Mouse (Mus musculus): ENCODE results near the gene Cdc42ep4. TPM values are rescaled to one million over a fixed set of nuclear protein-coding genes. Genes with fewer than 3 reads are reported as not detected.

Cdc42ep4 gene
- 2.1 TPM for polyA plus RNA-seq (2014; fragmentation: Illumina TruSeq; extraction: RNeasy Lipid Tissue Mini Kit (QIAGEN cat#74804); ENCODE audit: low read depth, low replicate concordance)

GRCm38 (mm10) chr11:113751484-113752084, at the start of gene Cdc42ep4:
TSS of gene Cdc42ep4 (minus strand) at chr11:113751881.

GRCm38 (mm10) chr11:113709731-113710256, 41.9 kb downstream of the Cdc42ep4 start, which contains the start of gene Cpsf4l:
TSS of gene Cpsf4l (minus strand) at chr11:113710017.

DNA sequence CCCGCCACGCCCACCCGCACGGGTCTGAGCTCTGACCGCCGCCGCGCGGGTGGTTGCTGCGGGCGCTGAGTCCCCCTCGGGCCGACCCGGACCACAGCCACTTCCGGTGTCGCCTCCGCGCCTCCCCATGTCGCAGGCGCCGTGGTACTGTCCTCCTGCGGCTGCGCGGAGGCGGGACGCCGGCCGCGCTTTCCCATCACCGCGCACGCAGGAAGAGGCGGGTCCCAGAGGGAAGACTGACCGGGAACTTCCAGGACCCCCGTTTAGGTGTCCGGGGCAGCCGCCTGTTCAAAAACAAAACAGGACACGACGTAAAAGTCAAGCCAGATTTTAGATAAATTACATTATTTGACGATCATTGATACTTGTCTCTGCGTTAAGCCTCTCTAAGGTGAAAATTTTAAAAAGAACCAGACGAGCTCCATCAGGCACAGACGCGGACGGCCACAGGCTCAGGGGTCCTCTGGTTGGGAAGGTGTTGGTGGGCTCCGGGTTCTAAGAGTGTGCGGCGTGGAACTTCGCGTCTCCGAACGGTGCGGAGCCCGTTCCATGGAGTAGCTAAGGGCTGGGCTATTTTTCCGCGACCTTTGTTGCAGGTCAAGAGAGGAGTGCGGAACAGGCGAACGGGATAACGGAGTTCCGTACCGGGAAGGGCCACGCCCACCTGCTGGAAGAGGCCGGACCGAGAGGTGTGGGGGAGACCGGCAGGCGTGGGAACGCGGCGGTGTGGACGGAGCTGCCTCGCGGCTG, 67.5 kb downstream of the Cdc42ep4 start, which contains the start of the genes Fam104a and D11Wsu47e:
Gene Fam104a (minus strand): TSS at position 199 of the 750 bp plus-strand sequence.
Gene D11Wsu47e (plus strand): TSS at position 456 of the 750 bp plus-strand sequence.

Other genes starting within 250 kb of the Cdc42ep4 start
- gene Sstr2, start 132.5 kb downstream of the Cdc42ep4 start, polyA plus RNA-seq (2014; fragmentation: Illumina TruSeq; extraction: RNeasy Lipid Tissue Mini Kit (QIAGEN cat#74804); ENCODE audit: low read depth, low replicate concordance): 1.2 TPM
- gene Cog1, start 102.7 kb downstream of the Cdc42ep4 start, polyA plus RNA-seq (2014; fragmentation: Illumina TruSeq; extraction: RNeasy Lipid Tissue Mini Kit (QIAGEN cat#74804); ENCODE audit: low read depth, low replicate concordance): 6.3 TPM
- 25.5 TPM for gene Slc39a11, start 101.8 kb downstream of the Cdc42ep4 start, polyA plus RNA-seq (2014; fragmentation: Illumina TruSeq; extraction: RNeasy Lipid Tissue Mini Kit (QIAGEN cat#74804); ENCODE audit: low read depth, low replicate concordance)
- gene Fam104a, start 67.7 kb downstream of the Cdc42ep4 start, polyA plus RNA-seq (2014; fragmentation: Illumina TruSeq; extraction: RNeasy Lipid Tissue Mini Kit (QIAGEN cat#74804); ENCODE audit: low read depth, low replicate concordance): 10.6 TPM
- gene D11Wsu47e, start 67.5 kb downstream of the Cdc42ep4 start, polyA plus RNA-seq (2014; fragmentation: Illumina TruSeq; extraction: RNeasy Lipid Tissue Mini Kit (QIAGEN cat#74804); ENCODE audit: low read depth, low replicate concordance): 5.2 TPM
- not detected for gene Cpsf4l, start 41.9 kb downstream of the Cdc42ep4 start, polyA plus RNA-seq (2014; fragmentation: Illumina TruSeq; extraction: RNeasy Lipid Tissue Mini Kit (QIAGEN cat#74804); ENCODE audit: low read depth, low replicate concordance)

Measured in sigmoid colon, adult 10 weeks (tissue).